Mouse (Mus musculus) left cerebral cortex, postnatal 36 days (tissue): Measurements from ENCODE around the gene Aaed1. TPM values are rescaled to one million over a fixed set of nuclear protein-coding genes. Genes with fewer than 3 reads are reported as not detected.

Source experiments
- DNase-seq, 2 experiments: peaks; one replicate each; pipeline ENCODE4 v3.0.0; 2021 to 2022; ENCODE audit warnings: low spot score in 2 of 2, mixed read lengths in 1 of 2
- intact Hi-C: fragments of 180-260 bp; cut with DNase I; formaldehyde crosslinking; loops from one replicate; pipeline ENCODE4 v1.15.1; 2025
- total RNA-seq, 2 experiments: library from RNA; stranded (reverse); gene quantifications; 2 replicates each; pipeline ENCODE4 v1.2.3; 2021

The Aaed1 gene
- 10 to 100 TPM; 16.9 to 17.8 TPM for total RNA-seq

DNA sequence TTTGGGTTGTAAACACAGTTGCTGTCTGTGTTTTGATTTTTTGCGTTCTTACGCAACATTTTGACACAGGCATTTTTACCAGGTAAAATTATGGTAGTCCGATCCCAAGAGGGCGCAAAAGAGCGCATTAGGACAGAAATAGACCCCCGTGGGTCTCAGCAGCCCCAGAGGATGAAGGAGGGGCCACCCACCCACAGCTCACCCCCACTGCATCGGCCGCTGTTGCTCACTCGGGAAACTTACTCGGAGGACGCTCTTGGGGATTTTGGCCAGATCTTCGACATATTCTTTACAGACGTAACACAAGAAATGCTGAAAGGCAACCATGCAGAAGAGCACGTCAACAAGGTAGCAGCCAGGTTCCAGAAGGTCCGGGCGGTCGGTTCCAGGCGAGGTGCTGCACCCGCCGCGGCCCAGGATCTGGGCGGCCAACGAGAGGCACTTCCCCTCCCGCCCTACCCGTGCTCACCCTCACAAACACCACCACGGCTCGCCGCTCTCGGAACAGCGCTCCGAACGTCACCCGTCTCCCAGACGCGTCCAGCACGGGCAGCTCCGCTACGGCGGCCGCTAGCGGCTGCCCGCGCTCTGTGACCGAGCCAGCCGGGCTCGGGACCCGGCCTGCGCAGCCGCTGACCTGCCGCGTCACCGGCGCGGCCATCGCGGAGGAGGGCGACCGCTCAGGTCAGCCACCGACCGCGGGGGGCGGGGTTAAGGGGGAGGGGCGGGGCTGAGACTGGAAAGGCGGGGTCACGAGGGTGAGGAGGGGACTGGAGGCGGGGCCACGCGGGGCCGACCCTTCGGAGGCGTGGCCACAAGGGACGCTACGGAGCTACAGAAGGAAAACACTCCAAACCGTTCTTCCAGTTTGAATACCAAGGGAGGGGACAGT lies at the start of gene Aaed1:
Aaed1 (minus strand) TSS at position 687 of the 892 bp plus-strand sequence.
- peak; percentile 88 to 89 for DNase-seq
- intact Hi-C loops: loop anchor here (1.0 to 10.0 kb wide), 4 partner anchors 59 to 933 kb away; partner anchors contain the start of genes Cdk20, Cntnap3 and Ctsl

- DNase-seq: no peak
- intact Hi-C loops: no loop called here
These were observed 49.6 kb upstream of the Aaed1 start for GRCm38 (mm10) chr13:64362139-64362538.

DNA sequence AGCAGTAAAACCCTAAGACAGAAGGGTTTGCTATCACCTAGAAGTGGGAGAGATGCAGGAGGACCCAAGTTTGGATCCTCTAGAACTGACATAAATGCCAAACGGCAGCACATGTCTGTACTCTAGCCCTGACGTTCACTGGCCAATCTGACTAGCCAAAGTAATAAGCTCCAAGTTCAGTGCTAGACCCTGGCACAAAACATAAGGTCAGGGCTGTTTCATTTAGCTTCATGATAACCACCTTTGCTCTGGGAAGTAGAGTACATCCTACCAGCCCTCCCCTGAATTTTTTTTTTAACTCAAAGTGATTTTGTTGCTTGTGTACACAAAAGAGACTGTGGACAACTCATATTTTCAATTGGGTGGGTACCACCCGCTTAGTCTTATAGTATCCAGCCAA lies 48.5 kb upstream of the Aaed1 start:
- intact Hi-C loops: no loop called here
- no peak for DNase-seq

DNA sequence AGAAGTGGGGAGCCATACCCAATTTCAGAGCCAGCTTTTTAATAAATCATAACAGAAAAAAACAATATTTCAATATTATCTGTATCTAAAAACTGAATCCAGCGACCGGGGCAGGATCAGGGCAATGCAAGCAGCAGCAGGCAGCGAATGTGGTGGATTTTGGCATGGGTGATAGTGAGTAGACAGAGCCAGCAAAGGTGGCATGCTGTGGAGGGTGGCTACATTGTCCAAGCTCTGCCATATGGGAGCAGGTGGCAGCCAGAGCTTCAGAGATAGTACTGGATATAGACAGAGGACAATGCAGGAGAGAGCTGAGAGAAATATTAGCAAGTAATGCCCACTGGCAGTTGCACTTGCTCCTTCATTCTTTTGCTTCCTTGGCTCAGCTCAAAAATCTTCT lies 47.2 kb upstream of the Aaed1 start:
- intact Hi-C loops: no loop called here
- DNase-seq: no peak

DNA sequence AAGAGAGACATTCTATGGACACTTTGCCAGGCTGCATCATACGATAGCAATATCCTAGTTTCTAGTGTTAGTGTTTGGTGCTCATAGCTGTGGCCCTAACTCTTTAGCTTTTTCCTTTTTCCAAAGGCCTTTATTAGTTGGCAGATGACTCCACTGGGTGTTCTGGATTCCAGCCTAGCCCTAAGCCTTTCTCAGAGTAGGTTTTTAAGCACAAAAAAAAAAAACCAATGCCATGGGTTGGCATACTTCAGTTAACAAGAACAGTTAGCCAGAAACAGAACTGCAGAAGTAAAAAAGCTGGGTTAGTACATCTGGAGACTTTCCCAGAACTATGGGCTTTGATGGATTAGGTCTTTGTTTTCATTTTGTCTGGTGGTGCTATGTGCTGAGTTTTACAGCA lies 46.0 kb upstream of the Aaed1 start:
- no peak for DNase-seq
- intact Hi-C loops: no loop called here

DNA sequence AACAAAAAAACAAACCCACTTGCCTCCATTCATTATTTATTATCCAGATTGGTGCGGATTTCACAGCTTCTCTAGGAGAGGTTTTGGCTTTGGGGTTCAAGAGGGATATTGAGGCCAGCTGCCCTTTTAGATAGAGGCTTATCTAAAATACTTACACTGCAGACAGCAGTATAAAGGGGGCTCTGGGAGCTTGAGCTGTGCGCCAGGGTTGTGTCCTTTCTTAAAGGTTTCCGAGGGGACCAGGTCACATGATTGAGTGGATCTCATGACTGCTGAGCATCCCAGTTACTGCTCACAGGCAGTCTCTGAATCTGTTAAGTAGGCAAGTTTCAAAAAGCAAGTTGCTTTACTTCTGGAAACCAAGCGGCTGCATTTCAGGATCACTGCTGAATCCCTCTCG lies 44.9 kb upstream of the Aaed1 start:
- DNase-seq: no peak

DNA sequence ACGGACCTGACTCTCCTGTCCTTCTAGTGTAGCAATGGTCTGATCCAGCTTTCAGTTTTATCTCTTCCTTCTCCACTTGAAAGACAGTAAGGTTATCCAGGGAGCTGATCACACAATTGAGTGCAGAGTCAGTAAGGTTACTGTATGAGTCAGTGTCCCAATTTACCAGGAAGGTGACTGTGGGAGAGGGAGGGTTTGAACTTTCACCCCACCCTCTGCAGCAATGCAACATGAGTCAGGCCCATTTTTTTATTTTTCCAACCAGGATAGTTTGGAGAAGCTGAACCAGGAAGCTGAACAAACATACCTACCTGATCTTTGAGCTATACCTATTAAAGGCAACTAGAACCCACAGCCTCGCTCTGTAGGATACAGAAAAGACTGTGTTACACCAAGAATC lies 37.0 kb upstream of the Aaed1 start:
- intact Hi-C loops: no loop called here
- DNase-seq: no peak

More for the DNA sequence above, 44.9 kb upstream of the Aaed1 start:
- intact Hi-C loops: no loop called here

GRCm38 (mm10) chr13:64344082-64344501 lies 31.6 kb upstream of the Aaed1 start:
- DNase-seq: peak; percentile 32 to 50
- intact Hi-C loops: no loop called here

GRCm38 (mm10) chr13:64343598-64343997 lies 31.1 kb upstream of the Aaed1 start:
- peak; percentile 37 to 40 for DNase-seq
- intact Hi-C loops: no loop called here

DNA sequence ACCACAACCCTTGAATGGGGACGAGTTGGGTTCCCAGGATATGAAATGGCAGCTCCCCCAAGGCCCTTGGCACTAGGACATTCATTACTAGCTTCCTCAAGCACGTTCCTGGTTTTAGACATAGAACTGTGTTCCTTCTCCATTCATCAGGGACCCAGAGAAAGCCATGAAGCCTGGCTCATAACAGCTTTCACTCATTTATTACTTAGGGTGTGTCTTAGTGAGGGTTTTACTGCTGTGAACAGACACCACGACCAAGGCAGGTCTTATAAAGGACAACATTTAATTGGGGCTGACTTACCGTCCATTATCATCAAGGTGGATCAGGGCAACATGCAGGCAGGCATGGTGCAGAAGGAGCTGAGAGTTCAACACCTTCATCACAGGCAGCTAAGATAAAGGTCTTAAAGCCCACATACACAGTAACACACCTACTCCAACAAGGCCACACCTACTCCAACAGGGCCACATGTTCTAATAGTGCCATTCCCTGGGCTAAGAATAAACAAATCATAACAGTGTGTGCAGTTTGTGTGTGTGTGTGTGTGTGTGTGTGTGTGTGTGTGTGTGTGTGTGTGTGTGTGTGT lies 23.1 kb upstream of the Aaed1 start:
- intact Hi-C loops: no loop called here
- no peak for DNase-seq

DNA sequence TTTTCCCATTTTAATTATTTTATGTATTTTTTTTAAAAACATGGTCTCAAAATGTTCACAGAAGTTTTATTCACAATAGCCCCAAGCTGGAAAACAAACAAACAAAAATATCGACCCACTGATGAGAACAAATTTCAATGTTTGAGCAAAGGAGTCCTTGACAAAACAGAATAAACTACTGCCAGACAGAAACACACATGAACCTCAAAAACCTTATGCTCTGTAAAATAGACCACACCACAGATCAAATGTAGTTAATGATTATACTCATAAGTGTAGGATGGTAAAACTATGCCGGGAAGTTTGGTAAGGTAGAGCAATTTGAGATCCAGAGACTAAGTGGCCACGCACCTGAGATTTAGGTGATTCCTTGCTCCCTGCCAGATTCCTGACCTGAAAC lies 20.6 kb upstream of the Aaed1 start:
- no peak for DNase-seq
- intact Hi-C loops: no loop called here

DNA sequence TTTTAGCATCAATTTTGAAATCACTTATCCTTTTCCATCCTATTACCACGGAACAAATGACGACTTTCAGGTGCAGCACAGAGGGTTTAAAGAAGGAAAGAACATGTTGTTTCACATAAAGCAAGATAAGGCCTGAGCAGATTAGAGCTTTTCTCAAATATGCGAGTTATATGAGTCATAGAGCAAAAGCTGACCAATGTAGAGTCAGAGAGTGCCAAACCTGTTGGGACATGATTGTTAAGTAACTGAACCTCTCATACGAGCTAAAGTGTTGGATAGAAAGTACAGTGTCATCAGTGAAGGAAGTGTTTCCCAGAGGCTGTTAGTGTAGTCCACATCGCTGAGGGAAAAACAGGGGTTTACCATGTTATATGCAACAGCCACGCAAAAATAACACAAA lies 19.8 kb upstream of the Aaed1 start:
- intact Hi-C loops: no loop called here
- no peak for DNase-seq

GRCm38 (mm10) chr13:64322561-64323281 lies 10.2 kb upstream of the Aaed1 start:
- intact Hi-C loops: no loop called here
- DNase-seq: no peak

GRCm38 (mm10) chr13:64320334-64320733 lies 7.8 kb upstream of the Aaed1 start:
- DNase-seq: no peak
- intact Hi-C loops: no loop called here

DNA sequence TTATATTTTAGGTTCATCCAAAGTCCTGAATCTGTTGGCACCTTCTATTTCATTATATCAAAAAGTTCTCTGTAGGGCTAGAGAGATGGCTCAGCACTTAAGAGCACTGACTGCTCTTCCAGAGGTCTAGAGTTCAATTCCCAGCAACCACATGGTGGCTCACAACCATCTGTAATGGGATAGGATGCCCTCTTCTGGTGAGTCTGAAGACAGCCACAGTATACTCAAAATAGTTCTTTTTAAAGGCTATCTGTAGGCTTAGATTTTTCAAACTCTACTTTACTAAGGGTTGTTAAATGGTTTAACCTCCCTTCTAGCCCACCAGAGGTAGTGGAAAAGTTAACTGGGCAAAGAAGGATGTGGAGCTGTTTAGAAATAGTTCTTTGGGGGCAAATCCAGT lies 7.3 kb upstream of the Aaed1 start:
- intact Hi-C loops: loop anchor here (10.0 kb wide), 2 partner anchors 585 to 925 kb away; partner anchors contain the start of gene Cntnap3
- no peak for DNase-seq

DNA sequence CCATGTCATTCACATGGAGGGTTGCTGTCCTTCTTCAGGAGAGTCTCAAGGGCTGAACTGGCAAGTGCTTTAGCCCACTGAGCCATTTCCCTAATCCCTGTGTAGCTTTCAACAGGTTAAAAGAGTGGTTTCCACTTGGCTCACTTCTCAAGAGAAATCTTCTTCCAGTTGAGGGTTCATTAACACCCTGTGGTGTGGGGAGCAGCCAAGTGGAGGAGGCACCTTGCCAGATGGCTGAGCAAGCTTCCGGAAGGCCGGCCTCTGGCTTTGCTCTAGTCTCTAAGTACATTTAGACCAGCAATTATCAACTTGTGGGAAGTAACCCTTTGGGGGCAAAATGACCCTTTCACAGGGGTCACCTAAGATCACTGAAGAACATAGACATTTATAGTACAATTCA lies 5.8 kb upstream of the Aaed1 start:
- intact Hi-C loops: loop anchor here (10.0 kb wide), 2 partner anchors 586 to 926 kb away; partner anchors contain the start of gene Cntnap3
- DNase-seq: no peak

GRCm38 (mm10) chr13:64315483-64316050 lies 3.1 kb upstream of the Aaed1 start:
- no peak for DNase-seq
- intact Hi-C loops: loop anchor here (2.0 to 10.0 kb wide), 3 partner anchors 123 to 929 kb away; partner anchors contain the start of gene Cntnap3

DNA sequence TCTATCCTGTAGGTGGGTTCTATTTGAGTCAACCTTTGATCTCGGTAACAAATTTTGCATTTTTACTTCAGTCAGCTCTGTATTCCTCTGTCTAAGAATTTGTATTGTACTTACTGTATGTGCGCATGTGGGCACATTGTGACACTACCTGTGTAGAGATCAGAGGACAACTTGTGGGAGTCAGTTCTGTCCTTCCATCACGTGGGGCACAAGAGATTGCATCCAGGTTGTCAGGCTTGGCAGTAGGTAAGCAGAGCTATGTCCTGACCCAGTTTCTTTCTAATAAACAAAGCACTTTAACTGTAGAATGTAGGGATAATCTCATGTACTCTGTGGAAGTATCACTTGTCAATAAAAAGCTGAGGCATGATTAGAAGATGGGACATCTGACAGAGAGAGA lies 1.5 kb upstream of the Aaed1 start:
- no peak for DNase-seq
- intact Hi-C loops: loop anchor here (2.0 to 10.0 kb wide), 3 partner anchors 125 to 931 kb away; partner anchors contain the start of gene Cntnap3

GRCm38 (mm10) chr13:64312916-64313289 lies 393 bp upstream of the Aaed1 start:
- DNase-seq: no peak
- intact Hi-C loops: loop anchor here (1.0 to 10.0 kb wide), 4 partner anchors 58 to 932 kb away; partner anchors contain the start of genes Cdk20, Cntnap3 and Ctsl

DNA sequence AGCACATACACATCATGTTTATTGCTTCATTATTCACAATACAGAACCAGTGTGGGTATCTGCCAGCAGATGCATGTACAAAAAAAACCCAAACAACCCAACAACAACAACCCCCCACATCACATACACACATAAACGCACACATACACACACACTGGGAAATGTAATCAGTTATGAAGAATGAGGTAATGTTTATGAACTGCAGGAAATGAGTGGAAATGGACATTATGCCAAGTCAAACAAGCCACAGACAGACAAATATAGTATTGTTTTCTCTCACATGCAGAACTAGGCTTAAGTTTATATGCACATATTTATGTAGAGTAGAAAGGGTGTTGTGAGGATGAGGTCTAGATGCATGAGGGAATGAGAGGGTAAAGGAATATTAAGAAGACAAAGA lies 1.2 kb downstream of the Aaed1 start:
- intact Hi-C loops: loop anchor here (10.0 kb wide), 2 partner anchors 594 to 934 kb away; partner anchors contain the start of gene Cntnap3
- DNase-seq: no peak
